Mouse (Mus musculus): Measurements from ENCODE around the gene Oard1.

The Oard1 gene

GRCm38 (mm10) chr17:48434479-48434878 lies 24.7 kb downstream of the Oard1 start:
- no peak for DNase-seq (ENCODE audit: low spot score in 2 of 2)

GRCm38 (mm10) chr17:48436487-48436886 lies 26.7 kb downstream of the Oard1 start:
- DNase-seq (ENCODE audit: low spot score in 2 of 2), result no peak

- no peak for DNase-seq (ENCODE audit: low spot score in 2 of 2)
These were observed 27.7 kb downstream of the Oard1 start for GRCm38 (mm10) chr17:48437421-48437911.

- DNase-seq (ENCODE audit: low spot score in 2 of 2), result no peak
These were observed 33.1 kb downstream of the Oard1 start for GRCm38 (mm10) chr17:48442745-48443457.

- no peak for DNase-seq (ENCODE audit: low spot score in 2 of 2)
These were observed 33.8 kb downstream of the Oard1 start for GRCm38 (mm10) chr17:48443542-48444145.

GRCm38 (mm10) chr17:48447675-48448074 lies 37.9 kb downstream of the Oard1 start:
- no peak for DNase-seq (ENCODE audit: low spot score in 2 of 2)

- DNase-seq (ENCODE audit: low spot score in 2 of 2), result no peak
These were observed 41.0 kb downstream of the Oard1 start for GRCm38 (mm10) chr17:48450666-48451352.

GRCm38 (mm10) chr17:48451353-48451675 lies 41.5 kb downstream of the Oard1 start, which contains the start of gene Tspo2:
Tspo2 (minus strand) TSS chr17:48451522.
- no peak for DNase-seq (ENCODE audit: low spot score in 2 of 2)

GRCm38 (mm10) chr17:48451753-48452444 lies 42.1 kb downstream of the Oard1 start:
- DNase-seq (ENCODE audit: low spot score in 2 of 2), result no peak

- DNase-seq (ENCODE audit: low spot score in 2 of 2), result no peak
These were observed 43.7 kb downstream of the Oard1 start for GRCm38 (mm10) chr17:48453489-48453888.

GRCm38 (mm10) chr17:48454190-48454589 lies 44.4 kb downstream of the Oard1 start:
- DNase-seq (ENCODE audit: low spot score in 2 of 2), result no peak

GRCm38 (mm10) chr17:48454688-48455087 lies 44.9 kb downstream of the Oard1 start, which contains the start of gene Unc5cl:
Unc5cl (plus strand) TSS chr17:48454901.
- DNase-seq (ENCODE audit: low spot score in 2 of 2), result no peak

- no peak for DNase-seq (ENCODE audit: low spot score in 2 of 2)
These were observed 46.1 kb downstream of the Oard1 start for GRCm38 (mm10) chr17:48455955-48456354.

- DNase-seq (ENCODE audit: low spot score in 2 of 2), result no peak
These were observed 48.3 kb downstream of the Oard1 start for GRCm38 (mm10) chr17:48457971-48458653.

GRCm38 (mm10) chr17:48462096-48462495 lies 52.3 kb downstream of the Oard1 start:
- no peak for DNase-seq (ENCODE audit: low spot score in 2 of 2)

GRCm38 (mm10) chr17:48463391-48463790 lies 53.6 kb downstream of the Oard1 start:
- no peak for DNase-seq (ENCODE audit: low spot score in 2 of 2)
